Mouse (Mus musculus) forebrain, embryonic 13.5 days (tissue): ENCODE measurements around the gene Polr2e. TPM values are rescaled to one million over a fixed set of nuclear protein-coding genes. Genes with fewer than 3 reads are reported as not detected.

ENCODE experiments used
- ATAC-seq: fragments of 200-750 bp; cut with Nextera tagmentation; 2 replicates; pipeline ENCODE4 v1.8.0; 2017
- H3K27ac ChIP-seq: fragments of 300-500 bp; sonication (generic); 2 replicates; pipeline ENCODE4 v1.5.1; 2015; ENCODE audit warnings: inconsistent platforms, mild to moderate bottlenecking, moderate library complexity
- H3K27me3 ChIP-seq: fragments of 300-500 bp; sonication (generic); 2 replicates; pipeline ENCODE4 v1.6.1; 2015; ENCODE audit warnings: mild to moderate bottlenecking, inconsistent platforms
- H3K36me3 ChIP-seq: fragments of 300-500 bp; sonication (generic); 2 replicates; pipeline ENCODE4 v1.6.1; 2015; ENCODE audit warnings: mild to moderate bottlenecking, inconsistent platforms; ENCODE audit not compliant: poor library complexity, severe bottlenecking
- H3K4me1 ChIP-seq: fragments of 300-500 bp; sonication (generic); 2 replicates; pipeline ENCODE4 v1.6.1; 2015; ENCODE audit warnings: inconsistent platforms
- H3K4me2 ChIP-seq: fragments of 300-500 bp; sonication (generic); 2 replicates; pipeline ENCODE4 v1.6.1; 2015; ENCODE audit warnings: inconsistent platforms, mild to moderate bottlenecking, moderate library complexity
- H3K4me3 ChIP-seq: fragments of 300-500 bp; sonication (generic); 2 replicates; pipeline ENCODE4 v1.5.1; 2015; ENCODE audit warnings: mild to moderate bottlenecking, inconsistent platforms
- H3K9ac ChIP-seq: fragments of 300-500 bp; sonication (generic); 2 replicates; pipeline ENCODE4 v1.6.1; 2015; ENCODE audit warnings: mild to moderate bottlenecking, inconsistent platforms
- H3K9me3 ChIP-seq: fragments of 300-500 bp; sonication (generic); replicated peaks from 2 replicates; pipeline ENCODE4 v1.6.1; 2016; ENCODE audit warnings: inconsistent platforms
- WGBS: fragments of 180-500 bp; shearing (Covaris S2); methylation state at CpG from one replicate; pipeline ENCODE4 v1.1.7; 2015; 5-methylcytosine and 5-hydroxymethylcytosine counted together
- polyA plus RNA-seq: library from polyadenylated mRNA; unstranded; fragments of >200 nt; fragmentation: Nextera tagmentation; extraction: Ambion mirVana; gene quantifications from 2 replicates; pipeline ENCODE4 v1.2.1, GENCODE M21; 2015

Gene Polr2e
- polyA plus RNA-seq, 1 experiment from 2014 or later, result 193 TPM

GRCm38 (mm10) chr10:80030191-80030590 is 9.4 kb downstream of the Polr2e start:
- Histone ChIP-seq H3K27me3 (no peaks in the 10 kb centered on the region), H3K9me3 (no peaks in the 10 kb centered on the region), H3K4me1 (no peaks in the 10 kb centered on the region), H3K4me2 (no peak overlapping the region), H3K4me3 (no peak overlapping the region), H3K27ac (no peak overlapping the region), H3K36me3 (peaks cover 9% of the 10 kb centered on the region), H3K9ac (no peak overlapping the region)
- no peak for ATAC-seq
- 83% methylated on average over 9 of the region's 9 CpGs for WGBS

- Histone ChIP-seq H3K36me3 (no peaks in the 10 kb centered on the region), H3K4me2 (no peak overlapping the region), H3K27me3 (no peaks in the 10 kb centered on the region), H3K4me3 (no peak overlapping the region), H3K4me1 (no peaks in the 10 kb centered on the region), H3K9me3 (no peaks in the 10 kb centered on the region), H3K9ac (no peak overlapping the region), H3K27ac (no peak overlapping the region)
- whole genome bisulfite sequencing, result 92% methylated on average over 13 of the region's 13 CpGs
- no peak for ATAC-seq
These were observed 11.1 kb downstream of the Polr2e start for GRCm38 (mm10) chr10:80028521-80028846.

- H3K9me3 ChIP-seq, result no peaks in the 10 kb centered on the region
- 71% methylated on average over 20 of the region's 20 CpGs for WGBS
- no peaks in the 10 kb centered on the region for H3K27me3 ChIP-seq
- H3K9ac ChIP-seq, result no peak overlapping the region
- no peak overlapping the region for H3K27ac ChIP-seq
- no peaks in the 10 kb centered on the region for H3K36me3 ChIP-seq
- no peak overlapping the region for H3K4me3 ChIP-seq
- no peaks in the 10 kb centered on the region for H3K4me1 ChIP-seq
- H3K4me2 ChIP-seq, result no peak overlapping the region
- no peak for ATAC-seq
These were observed 11.7 kb downstream of the Polr2e start for GRCm38 (mm10) chr10:80027681-80028520.

- H3K4me1 ChIP-seq, result no peaks in the 10 kb centered on the region
- no peaks in the 10 kb centered on the region for H3K27me3 ChIP-seq
- H3K4me2 ChIP-seq, result no peak overlapping the region
- ATAC-seq, result no peak
- H3K4me3 ChIP-seq, result no peak overlapping the region
- H3K9ac ChIP-seq, result no peak overlapping the region
- H3K9me3 ChIP-seq, result no peaks in the 10 kb centered on the region
- 59% methylated on average over 12 of the region's 12 CpGs for WGBS
- H3K27ac ChIP-seq, result no peak overlapping the region
- H3K36me3 ChIP-seq, result no peaks in the 10 kb centered on the region
These were observed 13.7 kb downstream of the Polr2e start for GRCm38 (mm10) chr10:80025889-80026288.

- H3K27me3 ChIP-seq, result peaks cover 2% of the 10 kb centered on the region; the same call in 1 of the 2 replicates
- no peaks in the 10 kb centered on the region for H3K4me1 ChIP-seq
- H3K36me3 ChIP-seq, result no peaks in the 10 kb centered on the region
- H3K9ac ChIP-seq, result no peak overlapping the region
- 80% methylated on average over 10 of the region's 10 CpGs for WGBS
- no peak overlapping the region for H3K27ac ChIP-seq
- H3K4me3 ChIP-seq, result no peak overlapping the region
- no peak for ATAC-seq
- no peaks in the 10 kb centered on the region for H3K9me3 ChIP-seq
- H3K4me2 ChIP-seq, result no peak overlapping the region
These were observed 14.1 kb downstream of the Polr2e start for GRCm38 (mm10) chr10:80025463-80025862.

- no peak overlapping the region for H3K4me2 ChIP-seq
- no peak for ATAC-seq
- 68% methylated on average over 4 of the region's 4 CpGs for WGBS
- H3K9me3 ChIP-seq, result no peaks in the 10 kb centered on the region
- no peak overlapping the region for H3K9ac ChIP-seq
- H3K4me1 ChIP-seq, result peaks cover 2% of the 10 kb centered on the region
- H3K27me3 ChIP-seq, result peaks cover 7% of the 10 kb centered on the region; the same call in 1 of the 2 replicates
- no peaks in the 10 kb centered on the region for H3K36me3 ChIP-seq
- H3K4me3 ChIP-seq, result no peak overlapping the region
- no peak overlapping the region for H3K27ac ChIP-seq
These were observed 14.6 kb downstream of the Polr2e start for GRCm38 (mm10) chr10:80025044-80025347.

- WGBS, result 78% methylated on average over 15 of the region's 15 CpGs
- Histone ChIP-seq H3K9ac (no peak overlapping the region), H3K9me3 (no peaks in the 10 kb centered on the region), H3K4me3 (no peak overlapping the region), H3K27me3 (peaks cover 13% of the 10 kb centered on the region), H3K4me1 (peaks cover 7% of the 10 kb centered on the region), H3K36me3 (no peaks in the 10 kb centered on the region), H3K27ac (no peak overlapping the region), H3K4me2 (no peak overlapping the region)
- ATAC-seq, result no peak
These were observed 15.2 kb downstream of the Polr2e start for GRCm38 (mm10) chr10:80024229-80025043.

GRCm38 (mm10) chr10:80023758-80024157 is 15.8 kb downstream of the Polr2e start:
- H3K9me3 ChIP-seq, result no peaks in the 10 kb centered on the region
- peaks cover 8% of the 10 kb centered on the region for H3K4me1 ChIP-seq
- H3K4me2 ChIP-seq, result no peak overlapping the region
- H3K9ac ChIP-seq, result no peak overlapping the region
- H3K27ac ChIP-seq, result no peak overlapping the region
- WGBS, result 85% methylated on average over 5 of the region's 5 CpGs
- H3K4me3 ChIP-seq, result no peak overlapping the region
- no peaks in the 10 kb centered on the region for H3K36me3 ChIP-seq
- peaks cover 19% of the 10 kb centered on the region for H3K27me3 ChIP-seq
- ATAC-seq, result no peak

- peaks cover 25% of the 10 kb centered on the region for H3K27me3 ChIP-seq
- WGBS, result 89% methylated on average over 8 of the region's 8 CpGs
- peaks cover 8% of the 10 kb centered on the region for H3K4me1 ChIP-seq
These were observed 16.8 kb downstream of the Polr2e start for GRCm38 (mm10) chr10:80022806-80023205.

GRCm38 (mm10) chr10:80022164-80022563 is 17.4 kb downstream of the Polr2e start:
- no peaks in the 10 kb centered on the region for H3K9me3 ChIP-seq
- H3K9ac ChIP-seq, result no peak overlapping the region
- H3K27me3 ChIP-seq, result peaks cover 30% of the 10 kb centered on the region
- H3K4me3 ChIP-seq, result no peak overlapping the region
- H3K27ac ChIP-seq, result no peak overlapping the region
- H3K4me2 ChIP-seq, result no peak overlapping the region
- 89% methylated on average over 12 of the region's 12 CpGs for WGBS
- no peak for ATAC-seq
- peaks cover 8% of the 10 kb centered on the region for H3K4me1 ChIP-seq
- H3K36me3 ChIP-seq, result no peaks in the 10 kb centered on the region

More at GRCm38 (mm10) chr10:80022806-80023205, 16.8 kb downstream of the Polr2e start:
- Histone ChIP-seq H3K4me3 (no peak overlapping the region), H3K36me3 (no peaks in the 10 kb centered on the region), H3K27ac (no peak overlapping the region), H3K9ac (no peak overlapping the region), H3K9me3 (no peaks in the 10 kb centered on the region), H3K4me2 (no peak overlapping the region)
- no peak for ATAC-seq

GRCm38 (mm10) chr10:80021320-80021641 is 18.3 kb downstream of the Polr2e start:
- ATAC-seq, result no peak
- no peak overlapping the region for H3K4me3 ChIP-seq
- no peak overlapping the region for H3K4me2 ChIP-seq
- WGBS, result 94% methylated on average over 13 of the region's 13 CpGs
- H3K9me3 ChIP-seq, result no peaks in the 10 kb centered on the region
- H3K4me1 ChIP-seq, result peaks cover 8% of the 10 kb centered on the region
- H3K27ac ChIP-seq, result no peak overlapping the region
- H3K36me3 ChIP-seq, result no peaks in the 10 kb centered on the region
- no peak overlapping the region for H3K9ac ChIP-seq
- peaks cover 39% of the 10 kb centered on the region for H3K27me3 ChIP-seq

- Histone ChIP-seq H3K4me3 (no peak overlapping the region), H3K27me3 (peaks cover 44% of the 10 kb centered on the region), H3K9ac (no peak overlapping the region), H3K4me1 (peaks cover 8% of the 10 kb centered on the region), H3K36me3 (no peaks in the 10 kb centered on the region), H3K9me3 (no peaks in the 10 kb centered on the region), H3K27ac (no peak overlapping the region), H3K4me2 (no peak overlapping the region)
- no peak for ATAC-seq
- WGBS, result 80% methylated on average over 18 of the region's 18 CpGs
These were observed 18.8 kb downstream of the Polr2e start for GRCm38 (mm10) chr10:80020603-80021319.
